Mouse (Mus musculus) hindbrain, embryonic 11.5 days (tissue): ENCODE data around the gene Mon1b. TPM values are rescaled to one million over a fixed set of nuclear protein-coding genes. Genes with fewer than 3 reads are reported as not detected.

Source experiments
- ATAC-seq: fragments of 200-750 bp; cut with Nextera tagmentation; 2 replicates; pipeline ENCODE4 v1.8.0; 2017; ENCODE audit warnings: mild to moderate bottlenecking, moderate TSS enrichment, moderate library complexity; ENCODE audit not compliant: low FRiP score
- DNase-seq: peaks from one replicate; pipeline ENCODE4 v3.0.0-alpha.2; 2015; ENCODE audit warnings: low spot score
- H3K27ac ChIP-seq: fragments of 300-500 bp; sonication (generic); 2 replicates; pipeline ENCODE4 v1.5.1; 2014; ENCODE audit warnings: mild to moderate bottlenecking, low read depth, low read length
- H3K27me3 ChIP-seq: fragments of 300-500 bp; sonication (generic); 2 replicates; pipeline ENCODE4 v1.6.1; 2014; ENCODE audit warnings: mild to moderate bottlenecking, low read length, moderate library complexity, mixed read lengths; ENCODE audit not compliant: control insufficient read depth, insufficient read depth
- H3K36me3 ChIP-seq: fragments of 300-500 bp; sonication (generic); 2 replicates; pipeline ENCODE4 v1.6.1; 2014; ENCODE audit warnings: mild to moderate bottlenecking, low read length, moderate library complexity, mixed read lengths; ENCODE audit not compliant: control insufficient read depth, insufficient read depth
- H3K4me1 ChIP-seq: fragments of 300-500 bp; sonication (generic); replicated peaks from 2 replicates; pipeline ENCODE4 v1.6.1; 2014; ENCODE audit warnings: low read length, mixed read lengths; ENCODE audit not compliant: control insufficient read depth, insufficient read depth
- H3K4me2 ChIP-seq: fragments of 300-500 bp; sonication (generic); replicated peaks from 2 replicates; pipeline ENCODE4 v1.6.1; 2014; ENCODE audit warnings: mild to moderate bottlenecking, low read depth, low read length
- H3K4me3 ChIP-seq: fragments of 300-500 bp; sonication (generic); 2 replicates; pipeline ENCODE4 v1.5.1; 2014; ENCODE audit warnings: low read depth, low read length
- H3K9ac ChIP-seq: fragments of 300-500 bp; sonication (generic); 2 replicates; pipeline ENCODE4 v1.6.1; 2014; ENCODE audit warnings: low read depth, low read length
- H3K9me3 ChIP-seq: fragments of 300-500 bp; sonication (generic); 2 replicates; pipeline ENCODE4 v1.6.1; 2016; ENCODE audit warnings: low read length; ENCODE audit not compliant: control insufficient read depth
- WGBS: fragments of 180-500 bp; shearing (Covaris S2); extraction: QIAGEN DNeasy Blood & Tissue Kit; methylation state at CpG from one replicate; pipeline ENCODE4 v1.1.7; 2014; 5-methylcytosine and 5-hydroxymethylcytosine counted together
- polyA plus RNA-seq: library from polyadenylated mRNA; unstranded; fragments of >200 nt; fragmentation: Nextera tagmentation; extraction: Ambion mirVana; gene quantifications from 2 replicates; pipeline ENCODE4 v1.2.1, GENCODE M21; 2014

The Mon1b gene
- polyA plus RNA-seq, 1 experiment from 2014 or later: 9.0 TPM

DNA sequence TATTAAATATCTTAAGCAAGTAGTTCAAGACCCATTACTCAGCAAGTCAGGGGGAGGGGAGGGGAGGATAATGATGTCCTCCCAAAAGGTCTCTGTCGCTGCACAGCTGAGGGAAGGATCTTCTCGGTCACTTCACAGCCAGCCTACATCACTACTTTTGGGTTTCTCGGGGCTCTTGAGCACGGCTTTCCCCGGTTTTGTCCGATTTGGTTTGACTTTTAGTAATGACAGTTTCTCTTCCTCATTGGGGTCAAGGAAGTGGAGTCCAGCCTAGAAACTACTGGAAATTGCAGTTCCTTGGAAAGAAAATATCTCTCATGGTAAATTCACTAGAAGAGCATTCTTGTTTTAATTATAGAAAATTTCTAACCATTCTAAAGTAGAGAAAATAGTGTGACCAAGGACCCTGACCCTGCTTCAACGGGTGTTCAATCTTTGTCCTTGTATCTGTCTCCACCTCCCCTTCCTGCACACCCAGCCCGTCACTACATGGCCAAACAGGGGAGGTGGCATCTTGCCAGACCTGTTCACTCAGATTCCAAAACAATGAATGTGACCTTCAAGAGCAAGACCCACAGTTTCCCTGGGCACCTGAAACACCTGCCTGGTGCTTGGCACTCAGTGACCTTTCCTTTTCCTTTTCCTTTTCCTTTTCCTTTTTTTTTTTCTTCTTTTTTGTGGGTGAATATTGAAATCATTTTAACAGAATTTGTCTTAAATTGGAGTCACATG, 8.3 kb downstream of the Mon1b start:
- ATAC-seq (no peak), DNase-seq (no peak)
- H3K9me3 ChIP-seq: no peaks in the 10 kb centered on the region
- H3K36me3 ChIP-seq: peaks cover 2% of the 10 kb centered on the region
- no peak overlapping the region for H3K9ac ChIP-seq
- WGBS: 95% methylated on average over 8 of the region's 8 CpGs
- no peak overlapping the region for H3K4me2 ChIP-seq
- no peak overlapping the region for H3K4me3 ChIP-seq
- H3K4me1 ChIP-seq: no peaks in the 10 kb centered on the region
- no peak overlapping the region for H3K27ac ChIP-seq
- H3K27me3 ChIP-seq: no peaks in the 10 kb centered on the region

DNA sequence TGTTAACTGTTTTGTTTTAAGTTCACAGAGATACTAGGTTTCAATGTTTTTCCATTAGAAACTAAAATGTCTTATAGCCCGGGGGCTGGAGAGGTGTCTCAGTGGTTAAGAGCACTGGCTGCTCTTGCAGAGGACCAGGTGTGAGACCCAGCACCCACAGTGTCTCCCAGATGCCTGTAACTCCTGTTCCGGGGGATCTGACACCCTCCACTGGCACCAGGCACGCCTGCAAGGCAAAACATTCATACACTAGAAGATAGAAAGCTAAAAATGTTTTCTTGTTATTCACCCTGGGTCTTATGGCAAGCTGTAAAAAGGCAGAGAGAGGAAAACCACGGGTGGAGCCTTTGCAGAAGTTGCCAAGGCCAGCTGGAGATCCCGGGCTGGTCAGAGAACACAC, 9.8 kb downstream of the Mon1b start:
- H3K27ac ChIP-seq: no peak overlapping the region
- WGBS: 86% methylated on average over 5 of the region's 5 CpGs

DNA sequence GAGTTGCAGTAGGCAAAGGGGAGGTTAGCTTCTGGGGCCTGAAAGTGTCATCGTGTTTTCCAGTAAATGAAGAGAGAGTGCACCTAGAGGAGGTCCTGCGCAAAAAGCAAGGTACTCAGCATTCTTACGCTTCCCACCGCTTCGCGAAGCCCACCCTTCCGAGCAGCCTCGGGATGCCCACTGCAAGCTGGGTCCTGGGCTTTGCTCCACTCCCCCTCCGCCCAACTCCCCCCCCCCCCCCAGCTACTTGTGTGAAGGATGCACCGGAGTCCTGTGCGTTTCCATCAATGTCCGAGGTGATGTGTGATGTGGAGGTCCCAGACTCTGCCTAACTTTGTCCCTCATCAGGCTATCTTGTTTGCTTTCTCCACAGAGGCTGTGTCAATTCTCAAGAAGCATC, 17.1 kb downstream of the Mon1b start:
- DNase-seq (no peak), ATAC-seq (no peak)
- Histone ChIP-seq H3K9me3 (no peaks in the 10 kb centered on the region), H3K4me3 (no peak overlapping the region), H3K4me2 (no peak overlapping the region), H3K27ac (no peak overlapping the region), H3K4me1 (no peaks in the 10 kb centered on the region), H3K27me3 (no peaks in the 10 kb centered on the region), H3K36me3 (no peaks in the 10 kb centered on the region), H3K9ac (no peak overlapping the region)
- WGBS: 86% methylated on average over 10 of the region's 12 CpGs

More for the DNA sequence above, 9.8 kb downstream of the Mon1b start:
- Histone ChIP-seq H3K4me3 (no peak overlapping the region), H3K36me3 (no peaks in the 10 kb centered on the region), H3K9me3 (no peaks in the 10 kb centered on the region), H3K4me2 (no peak overlapping the region), H3K4me1 (no peaks in the 10 kb centered on the region), H3K9ac (no peak overlapping the region), H3K27me3 (no peaks in the 10 kb centered on the region)
- ATAC-seq: no peak
- DNase-seq: no peak

DNA sequence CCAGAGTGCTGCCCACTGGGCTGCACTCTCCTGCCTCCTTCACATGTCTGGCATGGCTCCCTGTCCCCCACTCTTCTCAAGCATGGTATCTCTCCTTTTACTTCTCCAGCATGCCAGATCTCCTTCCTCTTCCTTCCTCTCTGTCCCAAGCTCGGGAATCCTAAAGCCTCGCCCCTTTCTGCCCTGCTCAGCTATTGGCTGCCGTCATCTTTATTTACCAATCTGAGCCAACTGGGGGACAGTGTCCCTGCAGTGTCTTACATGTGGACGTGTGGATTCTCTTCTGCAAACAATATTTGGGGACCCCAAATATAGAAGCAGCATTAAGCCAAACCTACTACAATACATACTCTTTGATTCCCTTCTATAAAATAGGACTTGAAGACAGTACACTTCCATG, 17.8 kb downstream of the Mon1b start:
- Histone ChIP-seq H3K9ac (no peak overlapping the region), H3K27ac (no peak overlapping the region), H3K4me3 (no peak overlapping the region), H3K27me3 (no peaks in the 10 kb centered on the region), H3K9me3 (no peaks in the 10 kb centered on the region), H3K4me1 (no peaks in the 10 kb centered on the region), H3K4me2 (no peak overlapping the region), H3K36me3 (no peaks in the 10 kb centered on the region)
- DNase-seq (no peak), ATAC-seq (no peak)
- 62% methylated on average over 4 of the region's 4 CpGs for WGBS

DNA sequence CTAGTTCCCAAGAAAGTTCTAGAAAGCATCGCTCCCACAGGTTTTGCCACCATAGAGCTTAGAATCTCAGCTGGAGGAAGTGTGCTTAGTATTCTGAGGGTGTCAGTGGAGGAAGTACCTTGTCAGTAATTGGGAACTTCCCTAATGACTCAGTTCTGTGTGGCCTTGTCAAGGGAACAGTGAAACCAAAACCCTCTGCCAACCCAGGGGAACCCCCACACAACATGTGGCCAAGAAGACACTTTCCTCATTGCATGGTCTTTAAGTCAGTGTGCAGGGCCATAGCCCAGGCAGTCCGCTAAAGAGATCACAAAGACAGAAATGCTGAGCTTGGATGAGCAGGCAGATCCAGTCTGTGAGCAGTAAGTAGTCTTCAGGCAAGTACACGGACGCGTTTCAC, 20.8 kb downstream of the Mon1b start:
- DNase-seq: no peak
- Histone ChIP-seq H3K27me3 (no peaks in the 10 kb centered on the region), H3K27ac (no peak overlapping the region), H3K4me1 (no peaks in the 10 kb centered on the region), H3K36me3 (no peaks in the 10 kb centered on the region), H3K9ac (no peak overlapping the region), H3K4me3 (no peak overlapping the region), H3K9me3 (no peaks in the 10 kb centered on the region), H3K4me2 (no peak overlapping the region)
- no peak for ATAC-seq
- 84% methylated on average over 5 of the region's 5 CpGs for WGBS

DNA sequence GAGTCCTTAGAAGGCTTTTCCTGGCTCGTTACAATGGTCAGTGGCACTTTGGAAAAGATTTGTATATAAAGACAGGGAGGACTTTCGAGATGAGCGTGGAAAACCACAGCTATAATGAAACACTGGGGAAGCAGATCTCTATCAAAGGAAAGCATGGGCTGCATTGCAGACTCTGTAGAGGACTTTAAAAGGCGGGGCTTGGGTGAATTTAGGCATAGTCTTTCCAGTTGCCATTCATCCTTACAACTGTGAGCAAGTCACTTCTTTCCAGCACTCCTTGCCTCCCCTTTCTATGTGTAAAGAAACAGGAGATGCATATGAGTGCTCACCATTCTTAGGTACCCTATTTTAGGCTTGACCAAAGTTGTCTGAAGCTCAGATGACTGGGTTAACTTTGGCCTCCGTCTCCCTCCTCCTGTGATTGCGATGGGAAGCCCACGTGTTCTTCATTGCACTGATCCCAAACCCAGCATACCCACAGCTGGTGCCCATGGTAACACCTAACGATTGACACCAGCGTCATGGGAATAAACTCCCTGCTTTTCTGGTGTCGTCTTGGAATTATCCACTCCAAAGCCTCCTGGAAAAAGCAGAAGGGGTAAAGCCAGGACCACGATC, 21.4 kb downstream of the Mon1b start:
- ATAC-seq: no peak
- H3K27me3 ChIP-seq: no peaks in the 10 kb centered on the region
- H3K36me3 ChIP-seq: no peaks in the 10 kb centered on the region
- no peaks in the 10 kb centered on the region for H3K4me1 ChIP-seq
- H3K4me3 ChIP-seq: no peak overlapping the region
- H3K27ac ChIP-seq: no peak overlapping the region
- WGBS: 82% methylated on average over 11 of the region's 11 CpGs
- H3K9me3 ChIP-seq: no peaks in the 10 kb centered on the region
- no peak for DNase-seq
- no peak overlapping the region for H3K9ac ChIP-seq
- no peak overlapping the region for H3K4me2 ChIP-seq

DNA sequence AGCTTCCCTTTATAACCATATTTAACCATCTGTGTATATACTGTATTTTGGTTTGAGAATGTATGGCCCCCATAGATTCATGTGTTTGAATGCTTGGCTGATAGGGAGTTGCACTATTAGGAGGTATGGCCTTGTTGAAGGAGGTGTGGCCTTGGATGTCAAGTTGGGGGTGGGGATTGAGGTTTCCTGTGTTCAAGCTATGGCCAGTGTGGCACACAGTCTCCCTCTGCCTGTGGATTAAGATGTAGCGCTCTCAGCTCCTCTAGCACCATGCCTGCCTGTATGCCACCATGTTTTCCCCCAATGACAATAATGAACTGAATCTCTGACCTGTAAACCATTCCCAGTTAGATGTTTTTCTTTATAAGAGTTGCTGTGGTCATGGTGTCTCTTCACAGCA, 24.7 kb downstream of the Mon1b start:
- 94% methylated on average over 1 of the region's 1 CpGs for WGBS
- Histone ChIP-seq H3K4me2 (no peak overlapping the region), H3K27me3 (no peaks in the 10 kb centered on the region), H3K36me3 (no peaks in the 10 kb centered on the region), H3K4me3 (no peak overlapping the region), H3K27ac (no peak overlapping the region), H3K4me1 (no peaks in the 10 kb centered on the region), H3K9me3 (no peaks in the 10 kb centered on the region), H3K9ac (no peak overlapping the region)
- DNase-seq (no peak), ATAC-seq (no peak)

DNA sequence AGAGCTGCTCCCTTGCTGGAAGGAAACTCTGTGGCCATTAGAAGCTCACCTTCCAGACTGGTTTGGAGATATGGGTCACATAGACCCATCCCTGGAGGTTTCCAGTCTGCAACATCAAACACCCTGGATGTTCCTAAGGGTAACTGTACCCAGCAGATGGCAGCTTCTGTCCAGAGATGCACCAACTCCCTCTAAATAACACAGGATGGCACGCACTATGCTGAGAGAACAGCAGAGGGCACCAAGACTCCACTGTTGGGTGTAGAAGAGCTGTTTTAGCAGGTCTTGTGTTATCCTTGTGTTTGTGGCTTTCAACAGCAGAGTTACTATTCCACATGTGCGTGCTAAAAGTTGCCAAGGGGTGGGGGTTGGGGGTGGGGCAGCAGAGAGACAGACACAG, 29.2 kb downstream of the Mon1b start:
- Histone ChIP-seq H3K27ac (no peak overlapping the region), H3K4me1 (no peaks in the 10 kb centered on the region), H3K9ac (no peak overlapping the region), H3K27me3 (no peaks in the 10 kb centered on the region), H3K9me3 (no peaks in the 10 kb centered on the region), H3K36me3 (no peaks in the 10 kb centered on the region), H3K4me2 (no peak overlapping the region), H3K4me3 (no peak overlapping the region)
- ATAC-seq (peak; percentile 86), DNase-seq (peak; percentile 88)
- 10% methylated on average over 2 of the region's 2 CpGs for WGBS

DNA sequence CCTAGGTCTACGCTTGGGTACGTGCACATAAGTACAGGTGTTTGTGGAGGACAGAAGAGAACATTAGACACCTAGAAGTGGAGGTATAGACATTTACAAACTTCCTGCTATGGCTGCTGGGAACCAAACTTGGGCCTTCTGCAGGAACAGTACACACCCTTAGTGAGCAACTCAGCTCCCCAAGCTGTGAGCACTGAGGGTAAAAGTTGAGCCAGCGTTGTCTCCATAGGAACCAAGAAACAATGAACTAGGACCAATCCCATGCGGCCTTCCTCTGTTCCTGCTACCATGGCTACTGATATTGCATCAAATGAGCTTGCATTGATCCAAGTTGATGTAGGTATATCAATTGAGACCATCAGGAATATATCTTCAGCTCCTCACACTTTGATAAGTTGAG, 29.6 kb downstream of the Mon1b start:
- 62% methylated on average over 4 of the region's 4 CpGs for WGBS
- H3K4me3 ChIP-seq: no peak overlapping the region
- no peaks in the 10 kb centered on the region for H3K9me3 ChIP-seq
- no peaks in the 10 kb centered on the region for H3K4me1 ChIP-seq
- no peak overlapping the region for H3K27ac ChIP-seq
- ATAC-seq: peak; percentile 79; the same call in 1 of the 2 replicates
- H3K4me2 ChIP-seq: no peak overlapping the region
- no peak overlapping the region for H3K9ac ChIP-seq
- peak; percentile 25 for DNase-seq
- H3K27me3 ChIP-seq: no peaks in the 10 kb centered on the region
- no peaks in the 10 kb centered on the region for H3K36me3 ChIP-seq
